Mouse (Mus musculus) embryonic facial prominence, embryonic 10.5 days (tissue): ENCODE measurements around the gene Gm43552. TPM values are rescaled to one million over a fixed set of nuclear protein-coding genes. Genes with fewer than 3 reads are reported as not detected.
"Not testable (repeated sequence)": the region's sequence is repeated elsewhere in the genome, so short reads cannot be mapped to it uniquely, and the experiment has no call there.

Experiments used
- DNase-seq: peaks from one replicate; pipeline ENCODE4 v3.0.0-alpha.2; 2017; ENCODE audit warnings: low spot score
- H3K27ac ChIP-seq: fragments of 300-500 bp; sonication (generic); replicated peaks from 2 replicates; pipeline ENCODE4 v1.5.1; 2016; ENCODE audit warnings: mild to moderate bottlenecking
- H3K27me3 ChIP-seq: fragments of 300-500 bp; sonication (generic); replicated peaks from 2 replicates; pipeline ENCODE4 v1.6.1; 2016; ENCODE audit warnings: low read depth, mild to moderate bottlenecking; ENCODE audit not compliant: poor library complexity, severe bottlenecking
- H3K36me3 ChIP-seq: fragments of 300-500 bp; sonication (generic); replicated peaks from 2 replicates; pipeline ENCODE4 v1.6.1; 2016; ENCODE audit warnings: mild to moderate bottlenecking, moderate library complexity
- H3K4me1 ChIP-seq: fragments of 300-500 bp; sonication (generic); 2 replicates; pipeline ENCODE4 v1.6.1; 2016
- H3K4me3 ChIP-seq: fragments of 300-500 bp; sonication (generic); 2 replicates; pipeline ENCODE4 v1.5.1; 2016; ENCODE audit warnings: mild to moderate bottlenecking, moderate library complexity
- H3K9me3 ChIP-seq: fragments of 300-500 bp; sonication (generic); 2 replicates; pipeline ENCODE4 v1.6.1; 2016; ENCODE audit warnings: mild to moderate bottlenecking
- WGBS: fragments of 180-500 bp; shearing (Covaris S2); methylation state at CpG from one replicate; pipeline ENCODE4 v1.1.7; 2016; 5-methylcytosine and 5-hydroxymethylcytosine counted together
- polyA plus RNA-seq: library from polyadenylated mRNA; unstranded; fragments of >200 nt; fragmentation: Nextera tagmentation; extraction: Ambion mirVana; gene quantifications from 2 replicates; pipeline ENCODE4 v1.2.1, GENCODE M21; 2016

Gm43552 gene
- polyA plus RNA-seq, 1 experiment from 2014 or later: not detected

DNA sequence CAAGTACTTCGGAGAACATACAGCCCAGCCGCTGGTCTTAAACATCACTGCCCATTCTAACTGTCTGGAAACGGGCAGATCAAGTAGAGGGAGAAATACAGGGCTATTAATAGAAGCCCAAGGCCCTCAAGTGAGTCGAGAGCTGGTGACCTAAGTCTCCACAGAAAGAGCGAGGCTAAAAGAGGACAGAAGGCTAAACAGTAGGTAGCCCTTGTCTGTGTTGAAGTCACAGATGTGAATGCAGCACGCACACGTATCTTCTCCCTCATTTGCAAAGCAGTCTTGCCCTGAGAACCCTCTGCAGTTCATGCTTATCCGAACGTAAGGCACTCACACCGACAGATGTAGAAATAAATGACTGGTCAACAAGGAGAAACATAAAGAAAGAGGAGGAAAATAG lies 5.3 kb downstream of the Gm43552 start:
- no peak for DNase-seq
- H3K27ac ChIP-seq: no peak overlapping the region
- H3K9me3 ChIP-seq: no peaks in the 10 kb centered on the region
- no peaks in the 10 kb centered on the region; the same call in 1 of the 2 replicates for H3K36me3 ChIP-seq
- WGBS: 88% methylated on average over 10 of the region's 10 CpGs
- H3K4me1 ChIP-seq: peaks cover 15% of the 10 kb centered on the region
- no peak overlapping the region for H3K4me3 ChIP-seq
- H3K27me3 ChIP-seq: peaks cover 8% of the 10 kb centered on the region; the same call in 1 of the 2 replicates

DNA sequence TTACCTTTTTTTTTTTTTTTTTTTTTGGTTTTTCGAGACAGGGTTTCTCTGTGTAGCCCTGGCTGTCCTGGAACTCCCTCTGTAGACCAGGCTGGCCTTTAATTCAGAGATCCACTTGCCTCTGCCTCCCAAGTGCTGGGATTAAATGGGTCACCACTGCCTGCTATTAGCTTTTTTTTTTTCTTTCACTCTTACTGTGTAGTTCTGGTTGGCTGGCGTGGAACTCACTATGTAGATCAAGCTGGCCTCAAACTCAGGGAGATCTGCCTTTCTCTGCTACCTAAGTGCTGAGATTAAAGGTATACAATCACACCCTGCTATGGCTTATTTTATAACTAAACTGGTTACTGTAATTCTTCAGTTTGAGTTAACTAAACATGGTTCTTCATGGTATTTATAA lies 6.1 kb downstream of the Gm43552 start:
- 73% methylated on average over 2 of the region's 2 CpGs for WGBS

GRCm38 (mm10) chr5:65482996-65483395 lies 9.6 kb downstream of the Gm43552 start:
- no peak overlapping the region for H3K27ac ChIP-seq
- H3K27me3 ChIP-seq: no peaks in the 10 kb centered on the region
- H3K4me3 ChIP-seq: no peak overlapping the region
- DNase-seq: no peak
- peaks cover 5% of the 10 kb centered on the region for H3K4me1 ChIP-seq
- H3K9me3 ChIP-seq: no peaks in the 10 kb centered on the region
- H3K36me3 ChIP-seq: no peaks in the 10 kb centered on the region
- 84% methylated on average over 4 of the region's 4 CpGs for WGBS

More for the DNA sequence above, 6.1 kb downstream of the Gm43552 start:
- Histone ChIP-seq H3K27ac (no peak overlapping the region), H3K4me3 (no peak overlapping the region), H3K4me1 (peaks cover 9% of the 10 kb centered on the region), H3K27me3 (peaks cover 8% of the 10 kb centered on the region; the same call in 1 of the 2 replicates), H3K9me3 (no peaks in the 10 kb centered on the region), H3K36me3 (no peaks in the 10 kb centered on the region; the same call in 1 of the 2 replicates)
- DNase-seq: no peak

DNA sequence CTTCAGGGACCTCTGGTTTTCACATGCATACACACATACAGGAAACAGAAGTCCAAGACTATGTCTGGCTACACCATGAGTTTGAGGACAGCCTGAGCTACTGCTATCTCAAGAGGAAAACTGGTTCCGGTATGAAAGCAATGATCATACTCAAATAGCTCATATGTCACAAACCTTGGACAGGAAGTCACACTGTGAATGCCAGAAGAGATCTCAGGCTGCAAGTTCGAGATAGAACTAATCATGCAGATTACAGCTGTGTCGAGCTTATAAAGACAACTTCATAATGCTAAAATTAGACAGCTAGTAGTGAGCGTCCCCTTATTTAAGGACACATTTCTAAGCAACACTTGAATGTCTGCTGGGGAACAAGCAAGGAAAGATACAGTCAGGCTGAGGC lies 12.1 kb downstream of the Gm43552 start:
- DNase-seq: no peak
- H3K4me1 ChIP-seq: no peaks in the 10 kb centered on the region
- no peak overlapping the region for H3K4me3 ChIP-seq
- no peaks in the 10 kb centered on the region for H3K36me3 ChIP-seq
- no peak overlapping the region for H3K27ac ChIP-seq
- WGBS: 89% methylated on average over 4 of the region's 4 CpGs
- H3K9me3 ChIP-seq: no peaks in the 10 kb centered on the region
- H3K27me3 ChIP-seq: no peaks in the 10 kb centered on the region

GRCm38 (mm10) chr5:65479681-65480445 lies 12.8 kb downstream of the Gm43552 start:
- Histone ChIP-seq H3K27ac (no peak overlapping the region), H3K27me3 (no peaks in the 10 kb centered on the region), H3K9me3 (no peaks in the 10 kb centered on the region), H3K4me1 (no peaks in the 10 kb centered on the region), H3K4me3 (no peak overlapping the region), H3K36me3 (no peaks in the 10 kb centered on the region)
- DNase-seq: no peak
- 89% methylated on average over 9 of the region's 9 CpGs for WGBS

GRCm38 (mm10) chr5:65478224-65478623 lies 14.4 kb downstream of the Gm43552 start:
- no peaks in the 10 kb centered on the region for H3K4me1 ChIP-seq
- H3K27ac ChIP-seq: no peak overlapping the region
- no peaks in the 10 kb centered on the region for H3K36me3 ChIP-seq
- no peak overlapping the region for H3K4me3 ChIP-seq
- DNase-seq: peak; percentile 20
- no peaks in the 10 kb centered on the region for H3K27me3 ChIP-seq
- 71% methylated on average over 4 of the region's 4 CpGs for WGBS
- H3K9me3 ChIP-seq: no peaks in the 10 kb centered on the region

- H3K27me3 ChIP-seq, H3K36me3 ChIP-seq, H3K9me3 ChIP-seq, H3K4me1 ChIP-seq, H3K27ac ChIP-seq, H3K4me3 ChIP-seq, DNase-seq: not testable (repeated sequence)
- 96% methylated on average over 4 of the region's 4 CpGs for WGBS
Observed at GRCm38 (mm10) chr5:65476739-65477138, 15.9 kb downstream of the Gm43552 start.

DNA sequence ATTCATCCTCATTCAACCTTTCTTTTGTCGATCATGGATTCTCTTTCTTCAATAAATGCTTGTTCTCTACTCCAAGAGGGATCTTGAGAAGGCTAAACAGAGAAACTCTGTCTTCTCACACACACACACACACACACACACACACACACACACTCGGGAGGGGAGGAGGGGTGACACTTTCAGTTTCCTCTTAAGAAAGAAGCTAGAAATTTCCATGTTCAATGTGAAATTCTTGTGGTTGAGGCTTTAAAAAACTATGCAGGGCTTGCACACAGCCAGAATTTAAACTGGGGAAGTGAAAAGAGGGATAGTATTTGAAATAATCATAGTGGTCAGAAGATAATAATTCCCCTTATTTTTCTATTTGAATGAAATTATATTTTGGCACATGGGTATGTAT lies 16.8 kb downstream of the Gm43552 start:
- DNase-seq: no peak
- WGBS: 73% methylated on average over 2 of the region's 2 CpGs
- Histone ChIP-seq H3K27me3 (no peaks in the 10 kb centered on the region), H3K36me3 (no peaks in the 10 kb centered on the region), H3K4me3 (no peak overlapping the region), H3K27ac (no peak overlapping the region), H3K4me1 (no peaks in the 10 kb centered on the region), H3K9me3 (no peaks in the 10 kb centered on the region)

GRCm38 (mm10) chr5:65469766-65470165 lies 22.9 kb downstream of the Gm43552 start:
- H3K27ac ChIP-seq: no peak overlapping the region
- no peak for DNase-seq
- H3K4me3 ChIP-seq: no peak overlapping the region
- H3K4me1 ChIP-seq: no peaks in the 10 kb centered on the region
- peaks cover 26% of the 10 kb centered on the region for H3K36me3 ChIP-seq
- H3K9me3 ChIP-seq: no peaks in the 10 kb centered on the region
- 90% methylated on average over 6 of the region's 6 CpGs for WGBS
- no peaks in the 10 kb centered on the region for H3K27me3 ChIP-seq

- Histone ChIP-seq H3K27ac (no peak overlapping the region), H3K36me3 (peaks cover 26% of the 10 kb centered on the region), H3K4me3 (no peak overlapping the region), H3K9me3 (no peaks in the 10 kb centered on the region), H3K4me1 (no peaks in the 10 kb centered on the region), H3K27me3 (no peaks in the 10 kb centered on the region)
- no peak for DNase-seq
- WGBS: 63% methylated on average over 3 of the region's 3 CpGs
Observed at GRCm38 (mm10) chr5:65466911-65467310, 25.7 kb downstream of the Gm43552 start.

DNA sequence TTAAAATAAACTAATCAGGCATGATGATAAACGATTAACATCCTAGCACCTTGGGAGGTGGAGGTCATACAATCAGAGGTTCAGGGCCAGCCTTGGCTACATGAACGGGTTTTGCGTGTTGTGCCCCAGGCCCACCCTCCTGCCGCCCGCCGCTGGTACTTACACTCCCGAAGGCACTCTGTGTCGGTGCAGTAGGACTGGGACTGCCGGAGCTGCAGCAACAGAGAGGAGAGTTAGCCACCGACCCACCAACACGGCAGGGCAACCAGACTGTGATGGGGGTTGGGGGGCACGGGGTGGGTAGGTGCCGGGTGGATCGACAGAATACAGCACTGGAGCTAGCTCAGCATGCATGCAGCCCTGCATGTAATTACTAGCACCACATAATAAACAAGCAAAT lies 32.3 kb downstream of the Gm43552 start:
- Histone ChIP-seq H3K36me3 (no peaks in the 10 kb centered on the region; the same call in 1 of the 2 replicates), H3K4me1 (peaks cover 29% of the 10 kb centered on the region), H3K27ac (no peak overlapping the region), H3K9me3 (no peaks in the 10 kb centered on the region), H3K27me3 (no peaks in the 10 kb centered on the region), H3K4me3 (no peak overlapping the region)
- WGBS: 91% methylated on average over 14 of the region's 14 CpGs
- DNase-seq: no peak

GRCm38 (mm10) chr5:65459454-65459853 lies 33.2 kb downstream of the Gm43552 start:
- Histone ChIP-seq H3K36me3 (no peaks in the 10 kb centered on the region; the same call in 1 of the 2 replicates), H3K27me3 (no peaks in the 10 kb centered on the region), H3K4me3 (no peak overlapping the region), H3K9me3 (no peaks in the 10 kb centered on the region), H3K4me1 (peaks cover 29% of the 10 kb centered on the region), H3K27ac (no peak overlapping the region)
- 93% methylated on average over 3 of the region's 3 CpGs for WGBS
- DNase-seq: no peak

GRCm38 (mm10) chr5:65457846-65458245 lies 34.8 kb downstream of the Gm43552 start:
- WGBS: 79% methylated on average over 5 of the region's 5 CpGs
- Histone ChIP-seq H3K36me3 (no peaks in the 10 kb centered on the region; the same call in 1 of the 2 replicates), H3K27ac (peak overlapping the region; percentile 83)

More at GRCm38 (mm10) chr5:65457846-65458245, 34.8 kb downstream of the Gm43552 start:
- Histone ChIP-seq H3K9me3 (no peaks in the 10 kb centered on the region), H3K27me3 (no peaks in the 10 kb centered on the region), H3K4me1 (peaks cover 29% of the 10 kb centered on the region), H3K4me3 (no peak overlapping the region)
- no peak for DNase-seq
